Mouse (Mus musculus): ENCODE data around the gene Krtap19-5. TPM values are rescaled to one million over a fixed set of nuclear protein-coding genes. Genes with fewer than 3 reads are reported as not detected.

Krtap19-5 gene
- not detected in 2 replicates for polyA plus RNA-seq (2016; fragmentation: Nextera tagmentation; extraction: Ambion mirVana)

DNA sequence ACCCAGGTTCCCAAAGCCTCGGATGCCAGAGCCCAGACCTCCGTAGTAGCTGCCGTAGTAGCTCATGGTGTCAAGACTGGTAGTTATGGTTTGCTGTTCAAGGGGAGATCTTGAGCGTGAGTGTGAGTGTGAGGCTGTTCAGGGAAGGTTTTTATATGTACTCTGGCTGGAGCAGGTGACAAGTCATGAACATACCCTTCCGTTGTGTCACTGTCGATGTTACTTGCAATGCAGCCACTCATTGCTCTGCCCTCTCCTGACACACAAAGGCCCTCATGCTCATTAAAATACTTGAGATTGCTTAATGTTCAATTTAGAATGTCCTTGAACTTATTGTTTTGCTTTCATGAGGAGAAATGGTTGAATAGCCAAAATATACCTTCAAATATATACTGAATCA lies at the start of gene Krtap19-5:
Gene Krtap19-5 (minus strand): TSS at position 101 of the 400 bp plus-strand sequence.
- H3K4me1 ChIP-seq, result no peaks in the 10 kb centered on the region
- no peaks in the 10 kb centered on the region for H3K36me3 ChIP-seq
- no peaks in the 10 kb centered on the region for H3K9me3 ChIP-seq (replicated peaks)
- WGBS, result 96% methylated on average over 6 of the region's 6 CpGs
- no peaks in the 10 kb centered on the region for H3K27me3 ChIP-seq (ENCODE audit: low read depth, poor library complexity, severe bottlenecking)
- DNase-seq (ENCODE audit: low spot score), result no peak
- H3K27ac ChIP-seq (replicated peaks), result no peak within 1 kb of the TSS
- no peak within 1 kb of the TSS for H3K4me3 ChIP-seq

DNA sequence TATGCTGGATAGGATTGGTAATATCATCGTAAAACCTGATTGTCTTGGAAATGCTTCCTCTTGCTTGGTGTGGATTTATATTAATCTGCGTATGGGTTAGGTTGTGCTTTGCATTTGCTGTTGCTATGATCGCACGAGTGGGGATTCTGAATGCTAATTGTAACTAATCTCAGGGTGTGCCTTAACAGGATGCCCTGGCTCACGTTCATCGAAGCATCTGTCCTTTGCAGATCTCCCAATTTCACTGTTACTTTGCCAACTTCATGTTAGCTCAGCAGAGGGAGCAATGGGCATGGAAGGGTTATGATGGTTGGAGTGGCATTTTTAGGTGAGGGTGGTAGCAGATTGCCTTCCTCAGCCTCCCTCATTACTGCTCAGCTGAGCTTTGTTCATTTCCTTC lies 44.8 kb upstream of the Krtap19-5 start:
- no peaks in the 10 kb centered on the region for H3K9me3 ChIP-seq (replicated peaks)
- WGBS, result 90% methylated on average over 6 of the region's 6 CpGs
- H3K4me1 ChIP-seq, result no peaks in the 10 kb centered on the region
- H3K27ac ChIP-seq (replicated peaks), result no peak overlapping the region
- H3K36me3 ChIP-seq, result no peaks in the 10 kb centered on the region
- DNase-seq (ENCODE audit: low spot score), result no peak
- no peak overlapping the region for H3K4me3 ChIP-seq
- H3K27me3 ChIP-seq (ENCODE audit: low read depth, poor library complexity, severe bottlenecking), result no peaks in the 10 kb centered on the region

DNA sequence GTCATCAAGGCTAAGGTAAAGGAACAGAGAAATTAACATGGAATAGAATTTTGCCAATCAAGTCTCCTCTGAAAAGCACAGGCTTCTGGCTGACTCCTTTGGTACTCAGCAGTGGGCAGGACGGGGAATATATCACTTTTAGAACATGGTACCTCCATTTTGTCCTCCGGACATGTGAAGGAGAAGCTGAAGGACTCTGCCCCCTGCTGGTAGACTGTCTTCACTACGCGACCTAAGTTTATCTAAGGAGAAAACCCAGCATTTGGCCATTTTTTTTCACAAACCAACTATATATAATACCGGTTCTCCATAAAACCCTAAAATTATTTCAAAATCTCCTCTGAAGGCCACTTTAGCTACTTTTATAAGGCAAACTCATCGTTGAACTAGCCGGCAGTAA lies 42.0 kb upstream of the Krtap19-5 start:
- H3K27me3 ChIP-seq (ENCODE audit: low read depth, poor library complexity, severe bottlenecking), result no peaks in the 10 kb centered on the region
- 76% methylated on average over 7 of the region's 7 CpGs for WGBS
- H3K4me1 ChIP-seq, result no peaks in the 10 kb centered on the region
- no peak overlapping the region for H3K4me3 ChIP-seq
- peak; percentile 22 for DNase-seq (ENCODE audit: low spot score)
- H3K9me3 ChIP-seq (replicated peaks), result no peaks in the 10 kb centered on the region
- no peak overlapping the region for H3K27ac ChIP-seq (replicated peaks)
- H3K36me3 ChIP-seq, result no peaks in the 10 kb centered on the region

DNA sequence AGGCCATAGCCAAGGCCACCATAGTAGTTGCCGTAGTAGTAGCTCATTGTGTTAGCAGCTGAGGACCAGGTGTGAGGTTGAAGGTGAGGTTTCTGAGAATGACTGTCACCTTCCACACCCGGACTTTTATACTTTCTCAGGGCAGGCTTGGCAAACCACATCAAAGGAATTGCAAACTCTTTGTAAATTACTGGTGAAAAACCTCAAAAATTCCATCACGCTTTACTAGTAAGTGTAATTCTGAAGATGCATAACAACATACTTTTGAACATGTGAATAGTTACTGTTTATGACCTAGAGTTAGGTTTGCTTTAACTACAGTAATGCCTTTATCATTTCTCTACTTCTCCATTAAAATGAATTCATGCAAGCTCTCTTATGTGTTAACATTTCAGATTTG lies 35.9 kb upstream of the Krtap19-5 start, which contains the start of gene Krtap19-9b:
Gene Krtap19-9b (minus strand): TSS at position 101 of the 400 bp plus-strand sequence.
- Histone ChIP-seq H3K4me1 (no peaks in the 10 kb centered on the region), H3K27me3 (ENCODE audit: low read depth, poor library complexity, severe bottlenecking) (no peaks in the 10 kb centered on the region), H3K9me3 (replicated peaks) (no peaks in the 10 kb centered on the region), H3K36me3 (no peaks in the 10 kb centered on the region), H3K4me3 (no peak within 1 kb of the TSS), H3K27ac (replicated peaks) (no peak within 1 kb of the TSS)
- WGBS, result 92% methylated on average over 3 of the region's 3 CpGs
- no peak for DNase-seq (ENCODE audit: low spot score)

DNA sequence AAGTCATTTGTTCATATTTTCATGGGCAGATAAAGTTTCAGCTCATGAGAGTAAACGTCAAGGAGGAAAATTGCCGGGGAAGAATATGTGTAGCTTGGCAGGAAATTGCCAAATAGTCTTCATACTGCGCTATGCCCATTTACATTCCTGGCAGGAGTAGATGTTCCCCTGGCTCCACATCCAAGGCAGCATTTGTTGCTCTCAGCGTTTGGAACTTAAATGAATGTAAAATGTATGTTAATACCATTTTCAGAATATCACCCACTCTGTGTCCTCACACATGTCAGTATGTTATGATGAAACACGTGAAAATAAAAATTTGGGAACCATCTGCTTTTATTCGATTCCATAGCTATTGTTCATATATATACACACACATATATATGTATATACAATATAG lies 9.4 kb downstream of the Krtap19-5 start:
- Histone ChIP-seq H3K27me3 (ENCODE audit: low read depth, poor library complexity, severe bottlenecking) (no peaks in the 10 kb centered on the region), H3K4me1 (no peaks in the 10 kb centered on the region), H3K9me3 (replicated peaks) (no peaks in the 10 kb centered on the region), H3K4me3 (no peak overlapping the region), H3K36me3 (no peaks in the 10 kb centered on the region), H3K27ac (replicated peaks) (no peak overlapping the region)
- 93% methylated on average over 6 of the region's 6 CpGs for WGBS
- no peak for DNase-seq (ENCODE audit: low spot score)

DNA sequence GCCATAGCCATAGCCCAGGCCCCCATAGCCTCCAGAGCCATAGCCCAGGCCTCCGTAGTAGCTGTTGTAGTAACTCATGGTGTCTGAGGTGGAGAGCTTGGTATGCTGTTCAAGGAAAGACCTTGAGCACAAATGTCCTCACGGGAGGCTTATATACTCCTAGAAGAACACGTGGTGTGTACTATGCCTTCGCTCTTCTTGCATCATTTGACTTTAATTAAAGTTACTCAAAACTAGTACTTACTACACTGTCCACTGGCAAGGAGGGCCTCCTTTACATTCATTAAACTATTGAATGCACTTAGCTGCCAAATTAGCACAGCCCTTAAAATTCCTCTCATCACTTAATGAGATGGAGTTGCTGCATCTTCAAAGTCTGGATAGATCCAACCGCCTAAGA lies 11.3 kb downstream of the Krtap19-5 start, which contains the start of gene Krtap19-4:
Gene Krtap19-4 (minus strand): TSS at position 101 of the 400 bp plus-strand sequence.
- no peak for DNase-seq (ENCODE audit: low spot score)
- 93% methylated on average over 5 of the region's 5 CpGs for WGBS
- Histone ChIP-seq H3K27ac (replicated peaks) (no peak within 1 kb of the TSS), H3K4me3 (no peak within 1 kb of the TSS), H3K36me3 (no peaks in the 10 kb centered on the region), H3K9me3 (replicated peaks) (no peaks in the 10 kb centered on the region), H3K27me3 (ENCODE audit: low read depth, poor library complexity, severe bottlenecking) (no peaks in the 10 kb centered on the region), H3K4me1 (no peaks in the 10 kb centered on the region)

DNA sequence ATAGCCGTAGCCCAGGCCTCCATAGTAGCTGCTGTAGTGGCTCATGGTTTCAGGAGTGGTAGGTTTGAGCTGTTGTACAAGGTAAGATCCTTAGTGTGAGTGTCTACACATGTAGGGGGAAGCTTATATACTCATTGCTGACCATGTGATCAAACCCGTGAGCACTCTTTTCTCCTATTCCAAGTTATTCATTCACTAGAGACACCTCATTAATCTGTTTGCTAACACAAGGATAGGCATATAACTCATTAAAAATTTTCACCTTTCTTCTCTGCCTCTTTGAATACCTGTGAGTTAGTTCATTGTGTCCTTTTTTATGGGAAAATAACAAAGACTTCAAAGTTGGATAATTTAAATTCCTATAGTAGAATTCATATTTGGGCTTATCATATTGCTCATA lies 18.3 kb downstream of the Krtap19-5 start, which contains the start of gene Krtap19-3:
Gene Krtap19-3 (minus strand): TSS at position 101 of the 400 bp plus-strand sequence.
- Histone ChIP-seq H3K27me3 (ENCODE audit: low read depth, poor library complexity, severe bottlenecking) (no peaks in the 10 kb centered on the region), H3K27ac (replicated peaks) (no peak within 1 kb of the TSS), H3K9me3 (replicated peaks) (no peaks in the 10 kb centered on the region), H3K4me3 (no peak within 1 kb of the TSS), H3K4me1 (no peaks in the 10 kb centered on the region), H3K36me3 (no peaks in the 10 kb centered on the region)
- 89% methylated on average over 2 of the region's 2 CpGs for WGBS
- DNase-seq (ENCODE audit: low spot score), result no peak

DNA sequence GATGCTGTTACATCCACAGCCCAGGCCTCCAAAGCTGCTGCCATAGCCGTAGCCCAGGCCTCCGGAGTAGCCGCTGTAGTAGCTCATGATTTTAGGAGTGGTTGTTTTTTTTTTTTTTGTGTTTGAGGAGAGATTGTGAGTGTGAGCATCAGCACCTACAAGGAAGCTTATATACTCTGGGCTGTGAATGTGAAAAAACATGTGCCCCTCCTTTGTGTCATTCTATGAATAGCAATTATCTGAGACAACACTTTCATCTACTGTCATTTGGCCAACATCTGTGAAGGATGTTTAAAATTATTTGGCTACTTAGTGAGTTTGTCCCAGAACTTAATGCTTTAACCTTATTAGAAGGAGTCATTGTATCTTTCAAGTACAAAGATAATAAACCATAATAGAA lies 22.1 kb downstream of the Krtap19-5 start, which contains the start of gene Krtap19-2:
Gene Krtap19-2 (minus strand): TSS at position 101 of the 400 bp plus-strand sequence.
- DNase-seq (ENCODE audit: low spot score), result no peak
- Histone ChIP-seq H3K36me3 (no peaks in the 10 kb centered on the region), H3K4me3 (no peak within 1 kb of the TSS), H3K4me1 (no peaks in the 10 kb centered on the region), H3K27ac (replicated peaks) (no peak within 1 kb of the TSS), H3K27me3 (ENCODE audit: low read depth, poor library complexity, severe bottlenecking) (no peaks in the 10 kb centered on the region), H3K9me3 (replicated peaks) (no peaks in the 10 kb centered on the region)
- 94% methylated on average over 3 of the region's 3 CpGs for WGBS

DNA sequence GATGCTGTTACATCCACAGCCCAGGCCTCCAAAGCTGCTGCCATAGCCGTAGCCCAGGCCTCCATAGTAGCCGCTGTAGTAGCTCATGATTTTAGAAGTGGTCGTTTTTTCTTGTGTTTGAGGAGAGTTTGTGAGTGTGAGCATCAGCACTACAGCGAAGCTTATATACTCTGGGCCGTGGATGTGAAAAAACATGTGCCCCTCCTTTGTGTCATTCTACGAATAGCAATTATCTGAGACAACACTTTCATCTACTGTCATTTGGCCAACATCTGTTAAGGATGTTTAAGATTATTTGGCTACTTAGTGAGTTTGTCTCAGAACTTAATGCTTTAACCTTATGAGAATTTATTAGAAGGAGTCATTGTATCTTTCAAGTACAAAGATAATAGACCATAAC lies 26.9 kb downstream of the Krtap19-5 start, which contains the start of gene Krtap19-1:
Gene Krtap19-1 (minus strand): TSS at position 101 of the 400 bp plus-strand sequence.
- Histone ChIP-seq H3K4me3 (no peak within 1 kb of the TSS), H3K4me1 (no peaks in the 10 kb centered on the region), H3K9me3 (replicated peaks) (no peaks in the 10 kb centered on the region), H3K36me3 (no peaks in the 10 kb centered on the region), H3K27me3 (ENCODE audit: low read depth, poor library complexity, severe bottlenecking) (no peaks in the 10 kb centered on the region), H3K27ac (replicated peaks) (no peak within 1 kb of the TSS)
- no peak for DNase-seq (ENCODE audit: low spot score)
- WGBS, result 94% methylated on average over 6 of the region's 6 CpGs

DNA sequence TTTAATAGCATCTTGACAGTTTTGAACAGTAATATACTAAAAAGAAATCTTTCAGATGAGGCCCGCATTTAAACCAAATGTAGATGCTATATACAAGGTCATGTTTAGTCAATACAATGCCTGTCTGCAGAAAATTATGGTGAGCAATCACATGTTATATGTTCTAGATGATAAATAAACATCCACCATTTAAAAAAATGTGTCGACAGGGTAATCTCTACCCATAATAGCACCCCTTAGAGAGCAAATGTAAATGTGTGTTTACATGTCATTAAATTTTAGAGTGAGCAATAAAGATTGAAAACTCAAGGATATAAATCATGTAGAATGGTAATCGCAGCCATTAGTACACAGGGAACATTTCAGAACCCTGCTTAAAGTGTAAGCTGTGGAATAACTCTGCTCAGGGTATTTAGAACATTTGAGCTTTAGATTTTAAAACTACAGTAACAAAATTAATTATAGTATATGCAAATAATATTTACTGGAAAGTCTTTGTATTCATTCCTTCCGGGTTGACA lies 31.3 kb downstream of the Krtap19-5 start:
- no peaks in the 10 kb centered on the region for H3K36me3 ChIP-seq
- H3K27ac ChIP-seq (replicated peaks), result no peak overlapping the region
- DNase-seq (ENCODE audit: low spot score), result no peak
- no peaks in the 10 kb centered on the region for H3K4me1 ChIP-seq
- no peaks in the 10 kb centered on the region for H3K9me3 ChIP-seq (replicated peaks)
- no peaks in the 10 kb centered on the region for H3K27me3 ChIP-seq (ENCODE audit: low read depth, poor library complexity, severe bottlenecking)
- WGBS, result 91% methylated on average over 4 of the region's 4 CpGs
- no peak overlapping the region for H3K4me3 ChIP-seq

DNA sequence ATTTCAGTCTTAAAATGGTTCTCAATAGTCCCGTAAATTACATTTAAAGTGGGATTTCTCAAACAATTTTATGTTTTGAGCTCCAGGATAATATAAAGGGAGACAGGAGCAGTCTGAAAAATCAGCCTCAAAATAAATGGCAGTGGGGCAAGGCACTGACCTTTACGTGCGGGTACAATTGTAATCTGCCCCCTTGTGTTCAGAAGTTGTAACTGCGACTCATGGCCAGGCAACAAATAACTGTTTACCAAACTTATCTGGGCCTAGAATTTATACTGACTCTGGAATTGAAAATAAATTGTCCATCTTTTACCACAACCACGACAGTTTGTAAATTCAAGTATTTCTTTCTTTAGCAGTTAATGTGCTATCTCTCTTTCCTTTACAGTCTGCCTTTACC lies 44.8 kb downstream of the Krtap19-5 start:
- H3K4me3 ChIP-seq, result no peak overlapping the region
- H3K27me3 ChIP-seq (ENCODE audit: low read depth, poor library complexity, severe bottlenecking), result no peaks in the 10 kb centered on the region
- WGBS, result 11% methylated on average over 5 of the region's 5 CpGs
- H3K27ac ChIP-seq (replicated peaks), result no peak overlapping the region
- DNase-seq (ENCODE audit: low spot score), result no peak
- H3K9me3 ChIP-seq (replicated peaks), result no peaks in the 10 kb centered on the region
- no peaks in the 10 kb centered on the region for H3K4me1 ChIP-seq
- H3K36me3 ChIP-seq, result no peaks in the 10 kb centered on the region

DNA sequence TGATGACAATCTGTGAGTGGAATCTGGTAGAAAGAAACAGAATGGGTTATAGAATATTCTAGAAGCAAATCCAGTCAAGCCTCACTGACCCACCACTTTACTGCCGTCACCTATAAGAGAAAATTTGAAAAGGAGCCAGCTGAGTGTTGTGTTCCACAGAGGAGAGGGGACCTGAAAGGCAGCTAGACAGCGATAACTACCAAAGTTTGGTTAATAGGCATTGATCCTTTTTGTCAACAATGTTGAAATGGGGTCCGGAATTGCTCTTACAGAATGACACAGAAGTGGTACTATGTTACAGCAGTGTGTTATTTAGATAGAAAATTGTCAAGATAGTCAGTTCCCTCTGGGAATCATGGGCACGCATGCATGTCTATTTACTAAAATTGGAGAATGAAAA lies 47.7 kb downstream of the Krtap19-5 start:
- no peaks in the 10 kb centered on the region for H3K36me3 ChIP-seq
- WGBS, result 89% methylated on average over 4 of the region's 4 CpGs
- no peaks in the 10 kb centered on the region for H3K4me1 ChIP-seq

DNA sequence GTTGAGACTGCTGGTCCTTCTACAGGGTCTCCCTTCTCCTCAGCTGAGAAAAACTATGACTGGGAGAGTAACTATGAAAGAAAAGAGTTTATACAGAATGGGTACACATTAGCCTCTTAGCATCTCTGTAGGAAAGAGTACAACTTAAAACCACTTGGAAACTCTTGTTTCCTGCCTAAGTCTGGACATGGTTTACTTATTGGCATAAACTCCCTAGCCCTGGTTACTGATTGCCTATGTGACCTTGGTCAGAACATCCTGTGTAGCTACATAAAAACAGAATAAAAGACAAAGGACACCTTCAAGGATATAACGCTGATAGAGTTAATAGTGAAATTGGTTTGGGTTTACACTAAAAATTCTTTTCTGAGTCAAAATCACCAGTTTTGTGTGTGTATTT lies 48.9 kb downstream of the Krtap19-5 start:
- Histone ChIP-seq H3K4me1 (no peaks in the 10 kb centered on the region), H3K36me3 (no peaks in the 10 kb centered on the region), H3K4me3 (no peak overlapping the region), H3K27me3 (ENCODE audit: low read depth, poor library complexity, severe bottlenecking) (no peaks in the 10 kb centered on the region), H3K27ac (replicated peaks) (no peak overlapping the region), H3K9me3 (replicated peaks) (no peaks in the 10 kb centered on the region)
- 95% methylated on average over 1 of the region's 1 CpGs for WGBS
- no peak for DNase-seq (ENCODE audit: low spot score)

More for the DNA sequence above, 47.7 kb downstream of the Krtap19-5 start:
- Histone ChIP-seq H3K27me3 (ENCODE audit: low read depth, poor library complexity, severe bottlenecking) (no peaks in the 10 kb centered on the region), H3K27ac (replicated peaks) (no peak overlapping the region), H3K9me3 (replicated peaks) (no peaks in the 10 kb centered on the region), H3K4me3 (no peak overlapping the region)
- DNase-seq (ENCODE audit: low spot score), result no peak
